Mouse (Mus musculus): ENCODE measurements around the gene Krt8. TPM values are rescaled to one million over a fixed set of nuclear protein-coding genes. Genes with fewer than 3 reads are reported as not detected.
"Not testable (repeated sequence)": the region's sequence is repeated elsewhere in the genome, so short reads cannot be mapped to it uniquely, and the experiment has no call there.

Krt8 gene
- polyA plus RNA-seq, 2 experiments: 7.9 to 19.8 TPM

DNA sequence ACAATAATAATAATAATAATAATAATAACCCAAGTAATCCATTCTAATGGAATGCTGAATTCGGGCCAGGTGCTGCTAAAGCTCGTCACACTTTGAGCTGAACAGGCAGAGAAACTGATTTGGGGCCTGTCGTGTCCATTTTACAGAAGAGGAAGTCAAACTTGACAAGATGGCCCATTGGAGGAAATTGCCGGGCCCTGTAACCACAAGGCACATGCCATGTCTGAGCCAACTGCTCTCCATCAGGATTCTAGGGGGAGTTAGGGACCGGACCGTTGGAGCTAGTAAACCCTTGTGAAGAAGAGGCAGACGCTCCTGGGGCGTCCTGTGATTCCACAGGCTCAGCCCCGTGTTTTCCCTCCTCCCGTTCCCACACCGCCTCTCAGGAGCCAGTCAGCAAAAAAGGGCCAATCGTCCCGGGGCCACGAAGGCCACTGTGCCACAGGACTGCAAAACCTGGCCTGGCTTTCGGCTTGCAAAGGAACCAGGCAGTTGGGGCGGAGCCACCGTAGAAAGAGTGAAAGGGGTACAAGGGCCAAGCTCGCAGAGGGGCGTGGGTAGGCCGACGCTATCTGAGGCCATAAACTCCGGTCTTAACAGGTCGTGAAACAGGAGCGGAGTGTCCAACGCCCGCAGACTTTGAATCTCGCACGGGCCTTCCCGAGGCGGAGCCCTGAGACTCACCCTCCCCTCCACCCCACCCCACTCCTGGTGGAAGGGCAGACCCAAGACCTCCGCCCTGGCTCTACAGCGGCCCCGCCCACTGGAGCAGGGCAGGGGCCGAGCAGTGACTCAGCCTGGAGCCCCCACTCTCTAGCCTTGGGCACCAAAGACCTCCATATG, 1.4 kb downstream of the Krt8 start:
- Histone ChIP-seq H3K9ac (ENCODE audit: low read depth, low read length, severe bottlenecking) (peak overlapping the region; percentile 46), H3K4me2 (replicated peaks; ENCODE audit: low read depth, low read length, severe bottlenecking) (peak overlapping the region; percentile 56), H3K27ac (replicated peaks; ENCODE audit: low read depth, low read length) (no peak overlapping the region), H3K4me1 (ENCODE audit: control insufficient read depth, insufficient read depth, low read length) (peaks cover 31% of the 10 kb centered on the region), H3K4me3 (replicated peaks; ENCODE audit: low read length) (peak overlapping the region; percentile 30), H3K9me3 (ENCODE audit: control insufficient read depth, low read length) (no peaks in the 10 kb centered on the region), H3K27me3 (ENCODE audit: control insufficient read depth, insufficient read depth, low read length) (peaks cover 27% of the 10 kb centered on the region), H3K36me3 (ENCODE audit: control insufficient read depth, insufficient read depth, low read length) (no peaks in the 10 kb centered on the region)
- no peak for TF ChIP-seq POLR2A (IDR thresholded peaks at IDR 0.05; ENCODE audit: borderline replicate concordance, extremely low read depth, insufficient read depth, insufficient read length)
- peak; percentile 31 for DNase-seq (ENCODE audit: low spot score)
- WGBS: 5% methylated on average over 31 of the region's 34 CpGs
- ATAC-seq (ENCODE audit: low FRiP score, low read depth): peak; percentile 53

- DNase-seq (ENCODE audit: low spot score) (no peak), ATAC-seq (ENCODE audit: low FRiP score, low read depth) (no peak)
- Histone ChIP-seq H3K4me3 (replicated peaks; ENCODE audit: low read length) (no peak overlapping the region), H3K36me3 (ENCODE audit: control insufficient read depth, insufficient read depth, low read length) (no peaks in the 10 kb centered on the region), H3K27me3 (ENCODE audit: control insufficient read depth, insufficient read depth, low read length) (peaks cover 27% of the 10 kb centered on the region), H3K27ac (replicated peaks; ENCODE audit: low read depth, low read length) (no peak overlapping the region), H3K9me3 (ENCODE audit: control insufficient read depth, low read length) (no peaks in the 10 kb centered on the region), H3K4me1 (ENCODE audit: control insufficient read depth, insufficient read depth, low read length) (peaks cover 11% of the 10 kb centered on the region), H3K9ac (ENCODE audit: low read depth, low read length, severe bottlenecking) (no peak overlapping the region), H3K4me2 (replicated peaks; ENCODE audit: low read depth, low read length, severe bottlenecking) (no peak overlapping the region)
- TF ChIP-seq POLR2A (IDR thresholded peaks at IDR 0.05; ENCODE audit: borderline replicate concordance, extremely low read depth, insufficient read depth, insufficient read length): no peak
- 85% methylated on average over 11 of the region's 11 CpGs for WGBS
These were observed 4.5 kb downstream of the Krt8 start for GRCm38 (mm10) chr15:101999676-102000335.

DNA sequence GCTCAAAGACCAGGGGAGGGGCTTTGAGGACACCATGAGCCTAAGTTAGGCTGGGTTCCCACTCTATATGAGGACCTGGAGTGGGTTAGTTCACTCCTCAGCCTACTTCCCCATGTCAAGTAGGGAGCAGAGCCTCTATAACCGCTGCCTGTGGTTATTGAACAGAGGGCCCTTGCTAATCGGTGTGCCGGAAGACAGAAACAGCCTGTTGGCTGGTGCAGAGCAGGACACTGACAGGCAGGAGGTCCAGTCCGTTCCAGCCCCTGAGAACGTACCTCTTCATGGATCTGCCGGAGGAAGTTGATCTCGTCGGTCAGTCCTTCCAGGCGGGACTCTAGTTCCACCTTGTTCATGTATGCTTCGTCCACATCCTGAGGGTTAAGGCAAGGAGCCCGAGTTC, 5.1 kb downstream of the Krt8 start:
- no peak overlapping the region for H3K9ac ChIP-seq (ENCODE audit: low read depth, low read length, severe bottlenecking)
- peaks cover 21% of the 10 kb centered on the region for H3K27me3 ChIP-seq (ENCODE audit: control insufficient read depth, insufficient read depth, low read length)
- ATAC-seq (ENCODE audit: low FRiP score, low read depth): no peak
- H3K36me3 ChIP-seq (ENCODE audit: control insufficient read depth, insufficient read depth, low read length): no peaks in the 10 kb centered on the region
- no peak for TF ChIP-seq POLR2A (IDR thresholded peaks at IDR 0.05; ENCODE audit: borderline replicate concordance, extremely low read depth, insufficient read depth, insufficient read length)
- H3K27ac ChIP-seq (replicated peaks; ENCODE audit: low read depth, low read length): no peak overlapping the region
- peaks cover 11% of the 10 kb centered on the region for H3K4me1 ChIP-seq (ENCODE audit: control insufficient read depth, insufficient read depth, low read length)
- no peak overlapping the region for H3K4me2 ChIP-seq (replicated peaks; ENCODE audit: low read depth, low read length, severe bottlenecking)
- no peak for DNase-seq (ENCODE audit: low spot score)
- H3K9me3 ChIP-seq (ENCODE audit: control insufficient read depth, low read length): no peaks in the 10 kb centered on the region
- H3K4me3 ChIP-seq (replicated peaks; ENCODE audit: low read length): no peak overlapping the region
- WGBS: 93% methylated on average over 11 of the region's 11 CpGs

- H3K27me3 ChIP-seq (ENCODE audit: control insufficient read depth, insufficient read depth, low read length); H3K27ac ChIP-seq (replicated peaks; ENCODE audit: low read depth, low read length); H3K4me3 ChIP-seq (replicated peaks; ENCODE audit: low read length); DNase-seq (ENCODE audit: low spot score); H3K9me3 ChIP-seq (ENCODE audit: control insufficient read depth, low read length); H3K4me1 ChIP-seq (ENCODE audit: control insufficient read depth, insufficient read depth, low read length); H3K9ac ChIP-seq (ENCODE audit: low read depth, low read length, severe bottlenecking); H3K36me3 ChIP-seq (ENCODE audit: control insufficient read depth, insufficient read depth, low read length); H3K4me2 ChIP-seq (replicated peaks; ENCODE audit: low read depth, low read length, severe bottlenecking): not testable (repeated sequence)
- WGBS: 78% methylated on average over 11 of the region's 11 CpGs
- ATAC-seq (ENCODE audit: low FRiP score, low read depth): peak; percentile 80
These were observed 7.7 kb downstream of the Krt8 start for GRCm38 (mm10) chr15:101996450-101997078.

DNA sequence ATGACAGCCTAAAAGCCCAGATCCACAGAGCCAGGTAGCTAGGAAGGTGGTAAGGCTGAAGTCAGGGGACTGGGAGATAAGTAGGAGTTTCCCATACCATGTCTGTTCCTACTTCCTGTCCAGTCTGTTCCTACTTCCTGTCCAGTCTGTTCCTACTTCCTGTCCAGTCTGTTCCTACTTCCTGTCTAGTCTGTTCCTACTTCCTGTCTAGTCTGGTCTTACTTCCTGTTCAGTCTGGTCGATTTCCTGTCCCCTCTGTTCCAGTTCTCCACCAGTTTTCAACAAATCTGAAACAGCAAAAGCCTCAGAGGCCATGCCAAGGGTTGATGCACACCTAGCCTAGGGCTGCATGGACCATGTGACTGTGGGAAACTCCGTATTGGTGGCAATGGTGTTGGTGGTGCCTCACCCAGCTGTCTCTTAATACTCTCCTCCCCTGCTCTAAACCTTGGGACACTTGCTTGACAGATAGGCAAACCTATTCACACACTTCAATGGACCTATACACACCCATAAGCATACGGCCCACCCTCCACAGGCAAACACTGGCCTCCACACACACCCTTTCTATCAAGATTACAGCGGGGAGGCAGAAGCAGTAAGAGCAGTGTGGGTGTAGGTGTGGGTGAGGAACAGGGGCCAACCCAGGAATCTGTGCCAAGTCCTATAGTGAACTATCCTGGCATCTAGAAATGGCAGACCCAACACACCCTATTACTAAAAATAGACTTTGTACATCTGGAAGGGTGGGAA, 8.6 kb downstream of the Krt8 start:
- H3K4me1 ChIP-seq (ENCODE audit: control insufficient read depth, insufficient read depth, low read length): no peaks in the 10 kb centered on the region
- 89% methylated on average over 4 of the region's 4 CpGs for WGBS

More for the DNA sequence above, 8.6 kb downstream of the Krt8 start:
- DNase-seq (ENCODE audit: low spot score): no peak
- H3K27ac ChIP-seq (replicated peaks; ENCODE audit: low read depth, low read length): no peak overlapping the region
- H3K9ac ChIP-seq (ENCODE audit: low read depth, low read length, severe bottlenecking): no peak overlapping the region
- no peaks in the 10 kb centered on the region for H3K9me3 ChIP-seq (ENCODE audit: control insufficient read depth, low read length)
- no peak for ATAC-seq (ENCODE audit: low FRiP score, low read depth)
- no peaks in the 10 kb centered on the region for H3K36me3 ChIP-seq (ENCODE audit: control insufficient read depth, insufficient read depth, low read length)
- H3K27me3 ChIP-seq (ENCODE audit: control insufficient read depth, insufficient read depth, low read length): no peaks in the 10 kb centered on the region
- H3K4me2 ChIP-seq (replicated peaks; ENCODE audit: low read depth, low read length, severe bottlenecking): no peak overlapping the region
- TF ChIP-seq POLR2A (IDR thresholded peaks at IDR 0.05; ENCODE audit: borderline replicate concordance, extremely low read depth, insufficient read depth, insufficient read length): no peak
- H3K4me3 ChIP-seq (replicated peaks; ENCODE audit: low read length): no peak overlapping the region

All from limb, embryonic 14.5 days (tissue).